Mouse (Mus musculus): ENCODE results near the gene Rhod. TPM values are rescaled to one million over a fixed set of nuclear protein-coding genes. Genes with fewer than 3 reads are reported as not detected.
A peak's percentile ranks its signal among the peaks of the same experiment; 100 is the strongest.

Gene Rhod
- 41.1 and 43.0 TPM in 2 replicates for polyA plus RNA-seq (2015; fragmentation: Nextera tagmentation; extraction: Ambion mirVana)

- peak within 1 kb of the TSS; percentile 74 for H3K9ac ChIP-seq
- H3K9me3 ChIP-seq (replicated peaks), result no peaks in the 10 kb centered on the region
- H3K27me3 ChIP-seq, result no peaks in the 10 kb centered on the region
- H3K4me1 ChIP-seq, result peaks cover 45% of the 10 kb centered on the region
- ATAC-seq (replicated peaks; ENCODE audit: low FRiP score), result peak; percentile 50
- peak within 1 kb of the TSS; percentile 88 for H3K4me2 ChIP-seq
- H3K4me3 ChIP-seq (replicated peaks), result peak within 1 kb of the TSS; percentile 76
- peak within 1 kb of the TSS; percentile 91 for H3K27ac ChIP-seq
- H3K36me3 ChIP-seq, result peaks cover 10% of the 10 kb centered on the region
- WGBS, result 1% methylated on average over 47 of the region's 51 CpGs
These were observed at the start of gene Rhod for GRCm38 (mm10) chr19:4439161-4439801. Gene Rhod, minus strand, starts transcription at chr19:4439432.

GRCm38 (mm10) chr19:4487877-4488276 is 48.6 kb upstream of the Rhod start:
- Histone ChIP-seq H3K9me3 (replicated peaks) (no peaks in the 10 kb centered on the region), H3K9ac (no peak overlapping the region), H3K27ac (no peak overlapping the region), H3K4me2 (no peak overlapping the region), H3K4me1 (peaks cover 23% of the 10 kb centered on the region), H3K36me3 (no peaks in the 10 kb centered on the region), H3K27me3 (no peaks in the 10 kb centered on the region), H3K4me3 (replicated peaks) (no peak overlapping the region)
- no peak for ATAC-seq (replicated peaks; ENCODE audit: low FRiP score)
- WGBS, result 84% methylated on average over 2 of the region's 2 CpGs

DNA sequence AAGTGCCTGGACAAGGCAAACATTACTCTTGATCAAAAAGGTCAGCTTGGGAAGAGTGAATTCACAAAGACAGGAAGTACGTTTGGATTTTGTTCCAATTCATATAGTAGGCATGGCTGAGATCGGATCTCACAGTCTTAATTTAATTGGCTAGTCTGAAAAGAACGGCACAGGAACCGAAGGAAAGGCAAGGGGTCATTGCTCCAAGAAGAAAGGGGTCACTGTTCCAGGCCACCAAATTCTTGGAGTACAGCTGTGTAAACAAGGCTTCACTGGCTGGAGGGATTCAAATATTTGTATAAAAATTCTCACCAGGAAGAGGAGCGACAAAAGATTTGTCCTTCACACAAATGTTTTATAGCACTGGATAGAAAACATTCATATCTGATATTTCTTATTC is 45.8 kb upstream of the Rhod start:
- H3K27ac ChIP-seq, result peak overlapping the region; percentile 83
- peaks cover 18% of the 10 kb centered on the region for H3K4me1 ChIP-seq
- 7% methylated on average over 5 of the region's 5 CpGs for WGBS
- H3K9ac ChIP-seq, result no peak overlapping the region
- H3K36me3 ChIP-seq, result no peaks in the 10 kb centered on the region
- no peak overlapping the region for H3K4me3 ChIP-seq (replicated peaks)
- ATAC-seq (replicated peaks; ENCODE audit: low FRiP score), result peak; percentile 56; the same call in 1 of the 2 replicates
- no peak overlapping the region for H3K4me2 ChIP-seq
- H3K27me3 ChIP-seq, result no peaks in the 10 kb centered on the region
- H3K9me3 ChIP-seq (replicated peaks), result no peaks in the 10 kb centered on the region

- H3K27me3 ChIP-seq, result 0 out of 2 replicates have a peak, but pooled peaks cover 4% of the 10 kb centered on the region
- peaks cover 25% of the 10 kb centered on the region for H3K4me1 ChIP-seq
- no peaks in the 10 kb centered on the region for H3K9me3 ChIP-seq (replicated peaks)
- H3K4me3 ChIP-seq (replicated peaks), result no peak overlapping the region
- no peak overlapping the region for H3K27ac ChIP-seq
- no peak overlapping the region for H3K9ac ChIP-seq
- ATAC-seq (replicated peaks; ENCODE audit: low FRiP score), result no peak
- H3K4me2 ChIP-seq, result no peak overlapping the region
- H3K36me3 ChIP-seq, result no peaks in the 10 kb centered on the region
- 78% methylated on average over 3 of the region's 3 CpGs for WGBS
These were observed 43.1 kb upstream of the Rhod start for GRCm38 (mm10) chr19:4482111-4482859.

DNA sequence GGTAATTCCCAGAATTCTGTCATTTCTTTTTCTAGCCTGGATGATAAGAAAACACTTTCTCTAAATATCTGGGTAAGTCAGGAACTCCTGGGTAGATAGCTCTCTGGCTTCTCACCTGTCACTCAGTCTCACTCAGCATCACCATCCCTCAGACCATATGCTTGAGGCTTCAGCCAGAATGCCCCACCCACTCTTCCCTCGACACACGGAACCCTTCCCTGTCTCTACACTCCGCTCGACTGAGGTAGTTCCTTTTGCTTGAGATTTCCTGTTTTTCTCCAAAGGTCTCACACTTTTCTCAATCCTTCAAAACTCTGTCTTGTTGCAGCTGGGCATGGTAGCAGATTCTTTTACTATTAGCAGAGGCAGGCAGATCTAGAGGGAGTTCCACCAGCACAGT is 42.1 kb upstream of the Rhod start:
- Histone ChIP-seq H3K9ac (no peak overlapping the region), H3K4me3 (replicated peaks) (no peak overlapping the region), H3K4me1 (peaks cover 34% of the 10 kb centered on the region), H3K27me3 (peaks cover 12% of the 10 kb centered on the region), H3K27ac (no peak overlapping the region), H3K36me3 (no peaks in the 10 kb centered on the region), H3K9me3 (replicated peaks) (no peaks in the 10 kb centered on the region), H3K4me2 (no peak overlapping the region)
- 42% methylated on average over 4 of the region's 4 CpGs for WGBS
- no peak for ATAC-seq (replicated peaks; ENCODE audit: low FRiP score)

GRCm38 (mm10) chr19:4480041-4480440 is 40.8 kb upstream of the Rhod start:
- 86% methylated on average over 2 of the region's 2 CpGs for WGBS

GRCm38 (mm10) chr19:4478190-4478516 is 38.9 kb upstream of the Rhod start:
- no peak for ATAC-seq (replicated peaks; ENCODE audit: low FRiP score)

More at GRCm38 (mm10) chr19:4480041-4480440, 40.8 kb upstream of the Rhod start:
- Histone ChIP-seq H3K36me3 (no peaks in the 10 kb centered on the region), H3K9ac (no peak overlapping the region), H3K9me3 (replicated peaks) (no peaks in the 10 kb centered on the region), H3K4me3 (replicated peaks) (no peak overlapping the region), H3K27me3 (peaks cover 25% of the 10 kb centered on the region), H3K4me1 (peaks cover 36% of the 10 kb centered on the region), H3K4me2 (no peak overlapping the region), H3K27ac (no peak overlapping the region)
- no peak for ATAC-seq (replicated peaks; ENCODE audit: low FRiP score)

GRCm38 (mm10) chr19:4477345-4478189 is 38.3 kb upstream of the Rhod start, which contains the start of gene Syt12:
Gene Syt12, minus strand, starts transcription at chr19:4477447.
- Histone ChIP-seq H3K4me3 (replicated peaks) (peak within 1 kb of the TSS; percentile 64), H3K9ac (peak within 1 kb of the TSS; percentile 58), H3K27ac (peak within 1 kb of the TSS; percentile 37; the same call in 1 of the 2 replicates), H3K4me1 (peaks cover 27% of the 10 kb centered on the region), H3K9me3 (replicated peaks) (no peaks in the 10 kb centered on the region), H3K36me3 (no peaks in the 10 kb centered on the region), H3K4me2 (peak within 1 kb of the TSS; percentile 100), H3K27me3 (peaks cover 32% of the 10 kb centered on the region)
- 27% methylated on average over 21 of the region's 21 CpGs for WGBS
- ATAC-seq (replicated peaks; ENCODE audit: low FRiP score), result no peak; the same call in 1 of the 2 replicates

More at GRCm38 (mm10) chr19:4478190-4478516, 38.9 kb upstream of the Rhod start:
- Histone ChIP-seq H3K27ac (no peak overlapping the region), H3K4me3 (replicated peaks) (no peak overlapping the region), H3K9me3 (replicated peaks) (no peaks in the 10 kb centered on the region), H3K27me3 (peaks cover 32% of the 10 kb centered on the region), H3K4me2 (peak overlapping the region; percentile 100; the same call in 1 of the 2 replicates), H3K36me3 (no peaks in the 10 kb centered on the region), H3K9ac (no peak overlapping the region), H3K4me1 (peaks cover 27% of the 10 kb centered on the region)
- WGBS, result 50% methylated on average over 1 of the region's 1 CpGs

GRCm38 (mm10) chr19:4476601-4477257 is 37.5 kb upstream of the Rhod start:
- Histone ChIP-seq H3K27me3 (peaks cover 32% of the 10 kb centered on the region), H3K27ac (peak overlapping the region; percentile 37; the same call in 1 of the 2 replicates), H3K9ac (peak overlapping the region; percentile 58), H3K36me3 (no peaks in the 10 kb centered on the region), H3K4me1 (peaks cover 27% of the 10 kb centered on the region), H3K4me3 (replicated peaks) (peak overlapping the region; percentile 64), H3K9me3 (replicated peaks) (no peaks in the 10 kb centered on the region), H3K4me2 (peak overlapping the region; percentile 100)
- under 1% methylated on average over 68 of the region's 70 CpGs for WGBS
- ATAC-seq (replicated peaks; ENCODE audit: low FRiP score), result peak; percentile 80

DNA sequence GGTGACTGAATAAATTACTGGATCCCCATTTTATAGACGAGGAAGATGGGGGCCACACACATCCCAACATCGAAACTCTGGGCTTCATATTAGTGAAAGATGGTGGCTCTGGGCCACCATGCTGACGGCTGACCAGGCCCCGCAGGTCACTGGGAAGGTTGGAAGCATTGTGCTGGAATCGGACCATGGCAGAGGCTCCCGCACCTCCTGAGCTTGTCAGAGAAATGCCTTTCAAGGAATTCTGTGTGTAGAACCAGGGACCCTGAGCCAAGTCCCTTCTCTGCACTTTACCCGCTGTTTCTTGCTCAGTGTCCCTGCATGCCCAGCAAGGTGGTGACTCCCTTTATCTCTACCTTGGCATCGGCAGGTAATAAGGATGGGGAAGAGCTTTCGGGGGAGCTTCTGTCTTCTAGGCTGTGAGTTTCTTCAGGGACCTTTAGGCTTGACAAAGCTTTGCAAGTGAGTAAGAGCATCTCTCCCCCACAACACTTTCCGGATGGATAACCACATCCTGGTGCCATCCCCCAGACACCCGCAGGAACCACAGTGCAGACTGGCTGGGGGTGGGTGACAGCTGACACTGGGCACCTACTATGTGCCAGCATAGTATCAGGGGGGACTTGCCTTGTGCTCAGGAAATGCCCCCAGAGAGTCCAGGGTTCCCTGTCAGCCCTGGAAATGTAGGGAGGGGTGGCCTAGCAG is 36.1 kb upstream of the Rhod start:
- Histone ChIP-seq H3K9ac (no peak overlapping the region), H3K9me3 (replicated peaks) (no peaks in the 10 kb centered on the region), H3K4me3 (replicated peaks) (no peak overlapping the region), H3K4me1 (peaks cover 27% of the 10 kb centered on the region), H3K27me3 (peaks cover 32% of the 10 kb centered on the region), H3K27ac (no peak overlapping the region), H3K4me2 (no peak overlapping the region), H3K36me3 (no peaks in the 10 kb centered on the region)
- no peak for ATAC-seq (replicated peaks; ENCODE audit: low FRiP score)
- 62% methylated on average over 11 of the region's 11 CpGs for WGBS

GRCm38 (mm10) chr19:4474739-4475138 is 35.5 kb upstream of the Rhod start:
- ATAC-seq (replicated peaks; ENCODE audit: low FRiP score), result no peak
- H3K27me3 ChIP-seq, result peaks cover 32% of the 10 kb centered on the region
- no peak overlapping the region for H3K9ac ChIP-seq
- no peaks in the 10 kb centered on the region for H3K36me3 ChIP-seq
- no peak overlapping the region for H3K4me2 ChIP-seq
- WGBS, result 66% methylated on average over 3 of the region's 3 CpGs
- H3K4me3 ChIP-seq (replicated peaks), result no peak overlapping the region
- no peaks in the 10 kb centered on the region for H3K9me3 ChIP-seq (replicated peaks)
- H3K4me1 ChIP-seq, result peaks cover 27% of the 10 kb centered on the region
- H3K27ac ChIP-seq, result no peak overlapping the region

All from kidney, embryonic 15.5 days (tissue).